ENCODE assay signal across 12 mouse cellular contexts in the genomic region with DNA sequence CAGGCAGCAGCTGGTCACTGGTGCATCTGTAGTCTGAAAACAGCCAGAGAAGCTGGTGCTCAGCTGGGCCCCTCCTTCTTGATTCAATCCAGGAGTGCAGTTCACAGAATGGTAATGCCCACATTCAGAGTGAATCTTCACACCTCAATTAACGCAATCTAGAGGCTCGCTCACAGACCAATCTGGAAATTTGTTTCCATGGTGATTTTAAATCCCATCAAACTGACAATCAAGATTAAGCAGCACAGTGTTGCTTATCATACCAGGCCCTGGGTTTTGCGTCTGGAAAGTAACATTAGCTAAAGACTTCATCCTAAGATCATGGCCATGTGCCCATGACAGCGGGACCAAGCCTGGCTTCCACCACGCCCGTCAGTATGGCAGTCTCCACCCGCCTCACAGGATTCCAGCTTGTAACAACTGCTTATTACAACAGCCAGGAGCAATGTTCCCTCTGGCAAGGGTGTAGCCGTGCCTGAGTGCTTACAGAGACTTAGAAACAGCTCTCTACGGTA.
DNase-seq lines count a peak whose midpoint lies in the region; ATAC-seq lines count a peak whose summit lies in the region.
"Had no signal": no experiment of that assay in that cellular context is flagged by ENCODE, and none has a peak within 500 bp of the region (broad histone marks: within the 10 kb centered on the region; RNA-seq: fewer than 3 reads in every experiment).

No protein-coding gene starts in this region.

- 0 out of 2 replicates have a peak overlapping the region, but pooled peaks have one; percentile 3 for H3K27ac ChIP-seq in midbrain, embryonic 12.5 days (replicated peaks)

- H3K9me3 ChIP-seq in midbrain, embryonic 12.5 days, result no peaks in the 10 kb centered on the region

- peaks cover 14% of the 10 kb centered on the region for H3K4me1 ChIP-seq in midbrain, embryonic 12.5 days

- H3K4me3 ChIP-seq in midbrain, embryonic 12.5 days, result no peak overlapping the region
- H3K4me3 ChIP-seq: erythroblast, embryonic 14.5 days had no signal

- no peak overlapping the region for H3K4me2 ChIP-seq in midbrain, embryonic 12.5 days (replicated peaks)
- H3K4me2 ChIP-seq: heart, embryonic 11.5 days; liver, embryonic 11.5 days had no signal

- peak; percentile 51 to 56 for DNase-seq in cerebellum, postnatal 10 days
- no peak for DNase-seq in cerebellum, adult 11 months
- peak; percentile 6 for DNase-seq in urinary bladder, postnatal 14 days (ENCODE audit: low spot score)
- DNase-seq in urinary bladder, postnatal 36 days (ENCODE audit: low spot score in 2 of 2), result no peak
- no peak for DNase-seq in heart, postnatal 14 days
- no peak for DNase-seq in thymus, postnatal 25 days
- DNase-seq: cerebellum, adult 8-10 months had no signal

- peaks cover 4% of the 10 kb centered on the region; the same call in 1 of the 2 replicates for H3K27me3 ChIP-seq in midbrain, embryonic 12.5 days

- WGBS in midbrain, embryonic 12.5 days, result 53% methylated on average over 9 of the region's 9 CpGs

- H3K36me3 ChIP-seq in midbrain, embryonic 12.5 days, result no peaks in the 10 kb centered on the region

- intact Hi-C loops in heart, postnatal 14 days (cut with DNase I), result no loop called here

- no peak for ATAC-seq in midbrain, embryonic 12.5 days (ENCODE audit: low FRiP score, low read depth)
- no peak for ATAC-seq in megakaryocyte-erythroid progenitor cell, adult 5-6 weeks (replicated peaks; ENCODE audit: low FRiP score, low TSS enrichment, poor library complexity, severe bottlenecking)

- no peak overlapping the region for H3K9ac ChIP-seq in midbrain, embryonic 12.5 days (replicated peaks)

Comparison
In these comparisons a context has a peak if more than half of its experiments do, and no peak if none do; other contexts are left out.
1. DNase-seq: peak in cerebellum, postnatal 10 days (2 of 2) and urinary bladder, postnatal 14 days (single experiment); none in cerebellum, adult 11 months (single experiment), urinary bladder, postnatal 36 days (0 of 2), heart, postnatal 14 days (0 of 2) and thymus, postnatal 25 days (single experiment).